Mouse (Mus musculus) gastrocnemius, adult 8-10 months (tissue): ENCODE measurements at regions not wholly inside any gene's neighbourhood (a gene's known extent, or its start where the extent isn't known, plus 50 kb on each side); places are given as distances from the start of the nearest gene placed in this dataset.

Source experiments
- DNase-seq, 2 experiments: peaks; one replicate each; pipeline ENCODE4 v3.0.0; 2022; ENCODE audit warnings: low spot score in 2 of 2

GRCm38 (mm10) chr7:71214500-71215055 lies 136.7 kb downstream of the Gm10295 start:
- DNase-seq = no peak

GRCm38 (mm10) chr7:71193131-71193530 lies 158.2 kb downstream of the Gm10295 start:
- no peak for DNase-seq

- no peak for DNase-seq
These were observed 161.0 kb downstream of the Gm10295 start for GRCm38 (mm10) chr7:71190161-71190711.

GRCm38 (mm10) chr7:71189757-71190156 lies 161.5 kb downstream of the Gm10295 start:
- no peak for DNase-seq

GRCm38 (mm10) chr7:71188119-71188518 lies 163.2 kb downstream of the Gm10295 start:
- DNase-seq = no peak

GRCm38 (mm10) chr7:71174871-71175270 lies 176.4 kb downstream of the Gm10295 start:
- DNase-seq = no peak

- DNase-seq = no peak
These were observed 212.2 kb downstream of the Gm10295 start for GRCm38 (mm10) chr7:71139068-71139467.

- DNase-seq = no peak
These were observed 221.3 kb downstream of the Gm10295 start for GRCm38 (mm10) chr7:71129981-71130380.

- DNase-seq = no peak
These were observed 222.4 kb downstream of the Gm10295 start for GRCm38 (mm10) chr7:71128928-71129327.

- DNase-seq = no peak
These were observed 229.8 kb downstream of the Gm10295 start for GRCm38 (mm10) chr7:71121453-71121852.

GRCm38 (mm10) chr7:71120975-71121374 lies 230.3 kb downstream of the Gm10295 start:
- DNase-seq = no peak

- DNase-seq = no peak
These were observed 231.3 kb downstream of the Gm10295 start for GRCm38 (mm10) chr7:71119987-71120386.

GRCm38 (mm10) chr7:71107101-71107500 lies 244.2 kb downstream of the Gm10295 start:
- no peak for DNase-seq

GRCm38 (mm10) chr7:71100266-71100665 lies 251.0 kb downstream of the Gm10295 start:
- DNase-seq = no peak

- no peak for DNase-seq
These were observed 253.0 kb downstream of the Gm10295 start for GRCm38 (mm10) chr7:71098276-71098675.

- no peak for DNase-seq
These were observed 257.9 kb downstream of the Gm10295 start for GRCm38 (mm10) chr7:71093301-71093939.

- no peak for DNase-seq
These were observed 258.5 kb downstream of the Gm10295 start for GRCm38 (mm10) chr7:71092825-71093224.

GRCm38 (mm10) chr7:71092301-71092700 lies 259.0 kb downstream of the Gm10295 start:
- DNase-seq = peak in 1 of 2 experiments; percentile 12

GRCm38 (mm10) chr7:71064446-71065391 lies 286.6 kb downstream of the Gm10295 start:
- no peak for DNase-seq

GRCm38 (mm10) chr7:71050825-71051224 lies 300.5 kb downstream of the Gm10295 start:
- DNase-seq = no peak

- no peak for DNase-seq
These were observed 304.1 kb downstream of the Gm10295 start for GRCm38 (mm10) chr7:71047201-71047600.

GRCm38 (mm10) chr7:71046596-71046995 lies 304.7 kb downstream of the Gm10295 start:
- DNase-seq = no peak
